9 mouse cellular contexts compared by ENCODE assay signal in genomic region chr17:10094108-10094521, GRCm38 (mm10).
A peak's percentile ranks its signal among the peaks of the same experiment; 100 is the strongest.
DNase-seq lines count a peak whose midpoint lies in the region; ATAC-seq and TF ChIP-seq lines count a peak whose summit lies in the region.
"Had no signal": no experiment of that assay in that cellular context is flagged by ENCODE, and none has a peak within 500 bp of the region (broad histone marks: within the 10 kb centered on the region; RNA-seq: fewer than 3 reads in every experiment).

No protein-coding gene starts in this region.

- no peaks in the 10 kb centered on the region for H3K27me3 ChIP-seq in intestine, embryonic 16.5 days (replicated peaks; ENCODE audit: control insufficient read depth, insufficient read depth, low read length)
- no peaks in the 10 kb centered on the region for H3K27me3 ChIP-seq in embryonic facial prominence, embryonic 10.5 days (replicated peaks; ENCODE audit: low read depth, poor library complexity, severe bottlenecking)
- H3K27me3 ChIP-seq in midbrain, embryonic 15.5 days (replicated peaks): no peaks in the 10 kb centered on the region
- H3K27me3 ChIP-seq: hindbrain, embryonic 13.5 days had no signal

- no peaks in the 10 kb centered on the region for H3K9me3 ChIP-seq in intestine, embryonic 16.5 days (ENCODE audit: control insufficient read depth, low read length)
- no peaks in the 10 kb centered on the region; the same call in 1 of the 2 replicates for H3K9me3 ChIP-seq in embryonic facial prominence, embryonic 10.5 days
- peaks cover 3% of the 10 kb centered on the region; the same call in 1 of the 2 replicates for H3K9me3 ChIP-seq in midbrain, embryonic 15.5 days

- no peak overlapping the region for H3K4me3 ChIP-seq in cortical plate, adult 2 months (ENCODE audit: insufficient read depth, low read length)
- H3K4me3 ChIP-seq in intestine, embryonic 16.5 days (ENCODE audit: low read length): no peak overlapping the region
- H3K4me3 ChIP-seq in embryonic facial prominence, embryonic 10.5 days: no peak overlapping the region
- H3K4me3 ChIP-seq in midbrain, embryonic 15.5 days: no peak overlapping the region
- H3K4me3 ChIP-seq: hindbrain, embryonic 13.5 days had no signal

- no peaks in the 10 kb centered on the region for H3K36me3 ChIP-seq in intestine, embryonic 16.5 days (ENCODE audit: control insufficient read depth, insufficient read depth, low read length)
- no peaks in the 10 kb centered on the region for H3K36me3 ChIP-seq in embryonic facial prominence, embryonic 10.5 days (replicated peaks)
- H3K36me3 ChIP-seq in midbrain, embryonic 15.5 days (replicated peaks): no peaks in the 10 kb centered on the region
- H3K36me3 ChIP-seq: hindbrain, embryonic 13.5 days had no signal

- ATAC-seq in intestine, embryonic 16.5 days: 0 out of 2 replicates have a peak, but pooled peaks have one; percentile 11
- no peak for ATAC-seq in midbrain, embryonic 15.5 days (replicated peaks)
- ATAC-seq in monocyte, adult 5-6 weeks (replicated peaks; ENCODE audit: insufficient number of reproducible peaks, low FRiP score, low TSS enrichment, poor library complexity, severe bottlenecking): no peak

- peak; percentile 35 for DNase-seq in adrenal gland, adult 8-10 months
- DNase-seq in lung, postnatal 14 days: peak; percentile 74
- DNase-seq in embryonic facial prominence, embryonic 10.5 days (ENCODE audit: low spot score): no peak

- no peak overlapping the region for H3K9ac ChIP-seq in intestine, embryonic 16.5 days (ENCODE audit: low read depth, low read length)
- no peak overlapping the region for H3K9ac ChIP-seq in midbrain, embryonic 15.5 days
- H3K9ac ChIP-seq: hindbrain, embryonic 13.5 days had no signal

- no peak for TF ChIP-seq CTCF in cortical plate, adult 2 months (IDR thresholded peaks at IDR 0.05; ENCODE audit: extremely low read depth, insufficient read depth, low read length)

- WGBS in intestine, embryonic 16.5 days: 56% methylated on average over 3 of the region's 3 CpGs
- 72% methylated on average over 3 of the region's 3 CpGs for WGBS in embryonic facial prominence, embryonic 10.5 days
- WGBS in midbrain, embryonic 15.5 days: 85% methylated on average over 3 of the region's 3 CpGs

- H3K4me1 ChIP-seq in cortical plate, adult 2 months (ENCODE audit: control insufficient read depth, insufficient read depth, low read length): peaks cover 11% of the 10 kb centered on the region
- no peaks in the 10 kb centered on the region for H3K4me1 ChIP-seq in intestine, embryonic 16.5 days (ENCODE audit: control insufficient read depth, insufficient read depth, low read length)
- no peaks in the 10 kb centered on the region for H3K4me1 ChIP-seq in embryonic facial prominence, embryonic 10.5 days
- H3K4me1 ChIP-seq in midbrain, embryonic 15.5 days: no peaks in the 10 kb centered on the region; the same call in 1 of the 2 replicates

- H3K27ac ChIP-seq in cortical plate, adult 2 months (ENCODE audit: insufficient read depth, low read length): peak overlapping the region; percentile 79
- peak overlapping the region; percentile 29; the same call in 1 of the 2 replicates for H3K27ac ChIP-seq in intestine, embryonic 16.5 days (ENCODE audit: low read length)
- no peak overlapping the region for H3K27ac ChIP-seq in embryonic facial prominence, embryonic 10.5 days (replicated peaks)
- no peak overlapping the region for H3K27ac ChIP-seq in midbrain, embryonic 15.5 days
- H3K27ac ChIP-seq: hindbrain, embryonic 13.5 days; macrophage had no signal

- TF ChIP-seq POLR2A in cortical plate, adult 2 months (IDR thresholded peaks at IDR 0.05; ENCODE audit: extremely low read depth, insufficient read depth, low read length): no peak

- no peak overlapping the region for H3K4me2 ChIP-seq in intestine, embryonic 16.5 days (ENCODE audit: low read depth, low read length)
- H3K4me2 ChIP-seq in midbrain, embryonic 15.5 days: no peak overlapping the region
- H3K4me2 ChIP-seq: hindbrain, embryonic 13.5 days had no signal

Comparison
In these comparisons a context has a peak if more than half of its experiments do, and no peak if none do; other contexts are left out.
1. H3K27ac ChIP-seq: peak in cortical plate, adult 2 months (single experiment) and intestine, embryonic 16.5 days (single experiment); none in embryonic facial prominence, embryonic 10.5 days (single experiment) and midbrain, embryonic 15.5 days (single experiment).